Mouse (Mus musculus): ENCODE measurements around the gene Cnn1.

GRCm38 (mm10) chr9:22144304-22144965 lies 45.4 kb downstream of the Cnn1 start:
- TF ChIP-seq EP300 (IDR thresholded peaks at IDR 0.05; ENCODE audit: low read depth) (no peak), CTCF (IDR thresholded peaks at IDR 0.05; ENCODE audit: low read depth) (no peak)
